Mouse (Mus musculus): Measurements from ENCODE around the gene Snd1.

GRCm38 (mm10) chr6:28603401-28603800 is 128.5 kb downstream of the Snd1 start:
- TF ChIP-seq CTCF (IDR thresholded peaks at IDR 0.05; ENCODE audit: control insufficient read depth, insufficient read depth, low read length) (no peak), POLR2A (IDR thresholded peaks at IDR 0.05; ENCODE audit: borderline replicate concordance, control insufficient read depth, low read depth, low read length) (no peak)
